Mouse (Mus musculus) Patski (cell line): ENCODE data around the gene Ust. TPM values are rescaled to one million over a fixed set of nuclear protein-coding genes. Genes with fewer than 3 reads are reported as not detected.

Experiments
- ATAC-seq: fragments of 100-300 bp; one replicate; pipeline ENCODE4 v1.8.0; 2021
- CTCF ChIA-PET: fragments of 350-600 bp; sonication (Branson Sonifier 250); formaldehyde crosslinking; loops from one replicate; lab custom pipeline; 2022; ENCODE audit warnings: inconsistent platforms; lab: Charles Lee
- POLR2A ChIA-PET: fragments of 350-600 bp; sonication (Branson Sonifier 250); formaldehyde crosslinking; loops from one replicate; lab custom pipeline; 2022; ENCODE audit warnings: antibody characterized with exemption, inconsistent platforms; lab: Charles Lee
- DNase-seq: peaks from one replicate; pipeline ENCODE4 v3.0.0-alpha.2; 2011; ENCODE audit warnings: low read depth, low spot score
- H3K27me3 ChIP-seq: fragments of 371-371 bp; one replicate; pipeline ENCODE4 v1.5.1; 2021
- CTCF ChIP-seq: fragments of 100-300 bp; IDR thresholded peaks from one replicate; pipeline ENCODE4 v1.5.1; 2021
- in situ Hi-C: fragments of 300-500 bp; cut with MboI; formaldehyde crosslinking; loops from 3 replicates; pipeline ENCODE4 v1.11.1; 2018; ENCODE audit warnings: low pct_unique_long_range_greater_than_20kb, mixed read lengths
- polyA plus RNA-seq: library from polyadenylated mRNA; unstranded; gene quantifications from one replicate; pipeline ENCODE4 v1.2.3, GENCODE M21; 2021

Gene Ust
- polyA plus RNA-seq, 1 experiment from 2014 or later: 4.7 TPM

- in situ Hi-C loops: no loop called here
- no peak for ATAC-seq
- no peak for DNase-seq
- no peaks in the 10 kb centered on the region for H3K27me3 ChIP-seq
- ChIA-PET CTCF (interaction anchor here (0.9 to 2.5 kb wide), 3 partner anchors 9 to 23 kb away, joined by 3 to 8 read pairs (median 4); no protein-coding TSS in a partner anchor), POLR2A (no interaction called here)
- no peak for TF ChIP-seq CTCF
Observed at GRCm38 (mm10) chr10:8173032-8173431, 345.6 kb downstream of the Ust start.

- ChIA-PET CTCF (interaction anchor here (2.5 kb wide), 1 partner anchor 12 kb away, joined by 8 read pairs; no protein-coding TSS in a partner anchor), POLR2A (no interaction called here)
- no peaks in the 10 kb centered on the region for H3K27me3 ChIP-seq
- in situ Hi-C loops: no loop called here
- TF ChIP-seq CTCF: no peak
- no peak for DNase-seq
- no peak for ATAC-seq
Observed at GRCm38 (mm10) chr10:8171556-8171955, 347.1 kb downstream of the Ust start.
